Mouse (Mus musculus): ENCODE measurements around the gene Gna12.

Gna12 gene

GRCm38 (mm10) chr5:140827413-140827812 lies 2.8 kb downstream of the Gna12 start:
- DNase-seq (ENCODE audit: low spot score in 2 of 2) = no peak

- no peak for DNase-seq (ENCODE audit: low spot score in 2 of 2)
Measured at GRCm38 (mm10) chr5:140826796-140827195, 3.4 kb downstream of the Gna12 start.

- no peak for DNase-seq (ENCODE audit: low spot score in 2 of 2)
Measured at GRCm38 (mm10) chr5:140826118-140826517, 4.1 kb downstream of the Gna12 start.

- DNase-seq (ENCODE audit: low spot score in 2 of 2) = no peak
Measured at GRCm38 (mm10) chr5:140824126-140824525, 6.1 kb downstream of the Gna12 start.

- DNase-seq (ENCODE audit: low spot score in 2 of 2) = no peak
Measured at GRCm38 (mm10) chr5:140823386-140823785, 6.8 kb downstream of the Gna12 start.

GRCm38 (mm10) chr5:140821951-140822350 lies 8.3 kb downstream of the Gna12 start:
- DNase-seq (ENCODE audit: low spot score in 2 of 2) = no peak

- DNase-seq (ENCODE audit: low spot score in 2 of 2) = no peak
Measured at GRCm38 (mm10) chr5:140820539-140820938, 9.7 kb downstream of the Gna12 start.

GRCm38 (mm10) chr5:140819594-140819993 lies 10.6 kb downstream of the Gna12 start:
- DNase-seq (ENCODE audit: low spot score in 2 of 2) = no peak

- no peak for DNase-seq (ENCODE audit: low spot score in 2 of 2)
Measured at GRCm38 (mm10) chr5:140818482-140819076, 11.7 kb downstream of the Gna12 start.

GRCm38 (mm10) chr5:140816950-140817568 lies 13.2 kb downstream of the Gna12 start:
- no peak for DNase-seq (ENCODE audit: low spot score in 2 of 2)

- DNase-seq (ENCODE audit: low spot score in 2 of 2) = no peak
Measured at GRCm38 (mm10) chr5:140816008-140816407, 14.2 kb downstream of the Gna12 start.

- DNase-seq (ENCODE audit: low spot score in 2 of 2) = no peak
Measured at GRCm38 (mm10) chr5:140815059-140815728, 15.0 kb downstream of the Gna12 start.

- DNase-seq (ENCODE audit: low spot score in 2 of 2) = no peak
Measured at GRCm38 (mm10) chr5:140814403-140814802, 15.8 kb downstream of the Gna12 start.

GRCm38 (mm10) chr5:140812699-140813098 lies 17.5 kb downstream of the Gna12 start:
- no peak for DNase-seq (ENCODE audit: low spot score in 2 of 2)

GRCm38 (mm10) chr5:140812063-140812462 lies 18.2 kb downstream of the Gna12 start:
- DNase-seq (ENCODE audit: low spot score in 2 of 2) = no peak

- no peak for DNase-seq (ENCODE audit: low spot score in 2 of 2)
Measured at GRCm38 (mm10) chr5:140811390-140811789, 18.8 kb downstream of the Gna12 start.

- DNase-seq (ENCODE audit: low spot score in 2 of 2) = no peak
Measured at GRCm38 (mm10) chr5:140806939-140807338, 23.3 kb downstream of the Gna12 start.

GRCm38 (mm10) chr5:140806252-140806651 lies 24.0 kb downstream of the Gna12 start:
- no peak for DNase-seq (ENCODE audit: low spot score in 2 of 2)

- no peak for DNase-seq (ENCODE audit: low spot score in 2 of 2)
Measured at GRCm38 (mm10) chr5:140801782-140802181, 28.4 kb downstream of the Gna12 start.

- DNase-seq (ENCODE audit: low spot score in 2 of 2) = no peak
Measured at GRCm38 (mm10) chr5:140800288-140800923, 29.8 kb downstream of the Gna12 start.

GRCm38 (mm10) chr5:140799190-140799589 lies 31.0 kb downstream of the Gna12 start:
- no peak for DNase-seq (ENCODE audit: low spot score in 2 of 2)

GRCm38 (mm10) chr5:140798775-140799174 lies 31.5 kb downstream of the Gna12 start:
- DNase-seq (ENCODE audit: low spot score in 2 of 2) = no peak

- no peak for DNase-seq (ENCODE audit: low spot score in 2 of 2)
Measured at GRCm38 (mm10) chr5:140798158-140798557, 32.1 kb downstream of the Gna12 start.
